Mouse (Mus musculus) stomach, postnatal 0 days (tissue): Measurements from ENCODE around the gene Cd151.

Experiments used
- CTCF ChIP-seq: IDR thresholded peaks from 2 replicates; pipeline ENCODE4 v1.5.1; 2016; ENCODE audit warnings: antibody characterized with exemption, low read depth, mild to moderate bottlenecking, moderate library complexity
- EP300 ChIP-seq: optimal IDR thresholded peaks from 2 replicates; pipeline ENCODE3; 2016; ENCODE audit warnings: antibody characterized with exemption

GRCm38 (mm10) chr7:141420030-141420702, 47.0 kb upstream of the Cd151 start:
- TF ChIP-seq CTCF (no peak), EP300 (no peak)
